Mouse (Mus musculus): ENCODE measurements around the gene Nr6a1. TPM values are rescaled to one million over a fixed set of nuclear protein-coding genes. Genes with fewer than 3 reads are reported as not detected.

Nr6a1 gene
- polyA plus RNA-seq, 1 experiment, result 1.8 TPM

- Histone ChIP-seq H3K79me2 (ENCODE audit: control insufficient read depth, insufficient read depth) (no peaks in the 10 kb centered on the region), H3K27me3 (ENCODE audit: control insufficient read depth, insufficient read depth, insufficient read length) (no peaks in the 10 kb centered on the region), H3K4me2 (ENCODE audit: low read depth) (no peak overlapping the region), H3K4me3 (no peak overlapping the region), H3K36me3 (ENCODE audit: control insufficient read depth, insufficient read depth) (no peaks in the 10 kb centered on the region), H3ac (ENCODE audit: control insufficient read depth, insufficient read length) (no peak overlapping the region)
- no peak for TF ChIP-seq SRF (IDR thresholded peaks at IDR 0.05; ENCODE audit: control insufficient read depth, insufficient read length, low read depth)
These were observed 110.0 kb downstream of the Nr6a1 start for GRCm38 (mm10) chr2:38817487-38817886.

- no peaks in the 10 kb centered on the region for H3K27me3 ChIP-seq (ENCODE audit: control insufficient read depth, insufficient read depth, insufficient read length)
- TF ChIP-seq MAX (IDR thresholded peaks at IDR 0.05; ENCODE audit: low read depth) (no peak), POLR2AphosphoS2 (IDR thresholded peaks at IDR 0.05; ENCODE audit: insufficient read length, low read depth) (no peak), TCF12 (IDR thresholded peaks at IDR 0.05; ENCODE audit: insufficient read depth, poor library complexity, severe bottlenecking) (no peak), SRF (IDR thresholded peaks at IDR 0.05; ENCODE audit: control insufficient read depth, insufficient read length, low read depth) (no peak), MYOG (IDR thresholded peaks at IDR 0.05; ENCODE audit: control insufficient read depth in 1 of 3, insufficient read depth in 1 of 3, insufficient read length in 2 of 3, low read depth in 2 of 3) (no peak), REST (IDR thresholded peaks at IDR 0.05; ENCODE audit: insufficient read depth, insufficient read length) (no peak)
- H3K36me3 ChIP-seq (ENCODE audit: control insufficient read depth, insufficient read depth), result no peaks in the 10 kb centered on the region
- no peak overlapping the region for H3ac ChIP-seq (ENCODE audit: control insufficient read depth, insufficient read length)
- H3K79me2 ChIP-seq (ENCODE audit: control insufficient read depth, insufficient read depth), result no peaks in the 10 kb centered on the region
- H3K4me3 ChIP-seq, result no peak overlapping the region
- H3K4me2 ChIP-seq (ENCODE audit: low read depth), result peak overlapping the region; percentile 66
These were observed 130.3 kb downstream of the Nr6a1 start for GRCm38 (mm10) chr2:38797087-38797624.

- no peaks in the 10 kb centered on the region for H3K36me3 ChIP-seq (ENCODE audit: control insufficient read depth, insufficient read depth)
- no peak overlapping the region for H3ac ChIP-seq (ENCODE audit: control insufficient read depth, insufficient read length)
- no peak overlapping the region for H3K4me3 ChIP-seq
- no peaks in the 10 kb centered on the region for H3K27me3 ChIP-seq (ENCODE audit: control insufficient read depth, insufficient read depth, insufficient read length)
- peak; percentile 51 for TF ChIP-seq MAX (IDR thresholded peaks at IDR 0.05; ENCODE audit: low read depth)
- TF ChIP-seq CEBPB (IDR thresholded peaks at IDR 0.05; ENCODE audit: insufficient read depth, poor library complexity, severe bottlenecking), result peak; percentile 78
- no peak for TF ChIP-seq MYOG (IDR thresholded peaks at IDR 0.05; ENCODE audit: control insufficient read depth in 1 of 3, insufficient read depth in 1 of 3, insufficient read length in 2 of 3, low read depth in 2 of 3)
- H3K79me2 ChIP-seq (ENCODE audit: control insufficient read depth, insufficient read depth), result no peaks in the 10 kb centered on the region
- no peak overlapping the region for H3K4me2 ChIP-seq (ENCODE audit: low read depth)
These were observed 140.2 kb downstream of the Nr6a1 start for GRCm38 (mm10) chr2:38787338-38787737.

GRCm38 (mm10) chr2:38786216-38786960 is 141.1 kb downstream of the Nr6a1 start:
- H3ac ChIP-seq (ENCODE audit: control insufficient read depth, insufficient read length), result no peak overlapping the region
- TF ChIP-seq REST (IDR thresholded peaks at IDR 0.05; ENCODE audit: insufficient read depth, insufficient read length) (no peak), E2F4 (IDR thresholded peaks at IDR 0.05; ENCODE audit: insufficient read depth) (no peak), TCF3 (IDR thresholded peaks at IDR 0.05; ENCODE audit: insufficient read length, low read depth) (no peak), CEBPB (IDR thresholded peaks at IDR 0.05; ENCODE audit: insufficient read depth, poor library complexity, severe bottlenecking) (no peak), SRF (IDR thresholded peaks at IDR 0.05; ENCODE audit: control insufficient read depth, insufficient read length, low read depth) (no peak), POLR2A (IDR thresholded peaks at IDR 0.05; ENCODE audit: insufficient read length, low read depth) (no peak), MYOD1 (IDR thresholded peaks at IDR 0.05; ENCODE audit: control insufficient read depth in 1 of 3, insufficient read length in 2 of 3, low read depth in 2 of 3) (no peak)
- H3K27me3 ChIP-seq (ENCODE audit: control insufficient read depth, insufficient read depth, insufficient read length), result no peaks in the 10 kb centered on the region
- H3K4me3 ChIP-seq, result no peak overlapping the region
- no peak overlapping the region for H3K4me2 ChIP-seq (ENCODE audit: low read depth)
- no peaks in the 10 kb centered on the region for H3K79me2 ChIP-seq (ENCODE audit: control insufficient read depth, insufficient read depth)
- H3K36me3 ChIP-seq (ENCODE audit: control insufficient read depth, insufficient read depth), result no peaks in the 10 kb centered on the region

- no peak for TF ChIP-seq E2F4 (IDR thresholded peaks at IDR 0.05; ENCODE audit: insufficient read depth)
- no peak for TF ChIP-seq SRF (IDR thresholded peaks at IDR 0.05; ENCODE audit: control insufficient read depth, insufficient read length, low read depth)
- TF ChIP-seq MYOG (IDR thresholded peaks at IDR 0.05; ENCODE audit: control insufficient read depth in 1 of 3, insufficient read depth in 1 of 3, insufficient read length in 2 of 3, low read depth in 2 of 3), result no peak
- no peak for TF ChIP-seq USF1 (IDR thresholded peaks at IDR 0.05; ENCODE audit: low read depth)
- no peak overlapping the region for H3K4me2 ChIP-seq (ENCODE audit: low read depth)
- no peaks in the 10 kb centered on the region for H3K79me2 ChIP-seq (ENCODE audit: control insufficient read depth, insufficient read depth)
- H3K4me3 ChIP-seq, result no peak overlapping the region
- H3K36me3 ChIP-seq (ENCODE audit: control insufficient read depth, insufficient read depth), result no peaks in the 10 kb centered on the region
- H3ac ChIP-seq (ENCODE audit: control insufficient read depth, insufficient read length), result no peak overlapping the region
- H3K27me3 ChIP-seq (ENCODE audit: control insufficient read depth, insufficient read depth, insufficient read length), result no peaks in the 10 kb centered on the region
These were observed 142.4 kb downstream of the Nr6a1 start for GRCm38 (mm10) chr2:38785113-38785512.

GRCm38 (mm10) chr2:38784396-38784795 is 143.1 kb downstream of the Nr6a1 start:
- no peak overlapping the region for H3ac ChIP-seq (ENCODE audit: control insufficient read depth, insufficient read length)

More at GRCm38 (mm10) chr2:38784396-38784795, 143.1 kb downstream of the Nr6a1 start:
- TF ChIP-seq REST (IDR thresholded peaks at IDR 0.05; ENCODE audit: insufficient read depth, insufficient read length) (no peak), POLR2AphosphoS2 (IDR thresholded peaks at IDR 0.05; ENCODE audit: insufficient read length, low read depth) (no peak), MAX (IDR thresholded peaks at IDR 0.05; ENCODE audit: low read depth) (no peak), CEBPB (IDR thresholded peaks at IDR 0.05; ENCODE audit: insufficient read depth, poor library complexity, severe bottlenecking) (no peak), MYOD1 (IDR thresholded peaks at IDR 0.05; ENCODE audit: control insufficient read depth in 1 of 3, insufficient read length in 2 of 3, low read depth in 2 of 3) (no peak), E2F4 (IDR thresholded peaks at IDR 0.05; ENCODE audit: insufficient read depth) (no peak), TCF12 (IDR thresholded peaks at IDR 0.05; ENCODE audit: insufficient read depth, poor library complexity, severe bottlenecking) (no peak), USF1 (IDR thresholded peaks at IDR 0.05; ENCODE audit: low read depth) (no peak), SRF (IDR thresholded peaks at IDR 0.05; ENCODE audit: control insufficient read depth, insufficient read length, low read depth) (no peak), POLR2A (IDR thresholded peaks at IDR 0.05; ENCODE audit: insufficient read length, low read depth) (no peak), TCF3 (IDR thresholded peaks at IDR 0.05; ENCODE audit: insufficient read length, low read depth) (no peak)
- H3K36me3 ChIP-seq (ENCODE audit: control insufficient read depth, insufficient read depth), result no peaks in the 10 kb centered on the region
- no peaks in the 10 kb centered on the region for H3K27me3 ChIP-seq (ENCODE audit: control insufficient read depth, insufficient read depth, insufficient read length)
- no peaks in the 10 kb centered on the region for H3K79me2 ChIP-seq (ENCODE audit: control insufficient read depth, insufficient read depth)
- H3K4me2 ChIP-seq (ENCODE audit: low read depth), result no peak overlapping the region
- no peak overlapping the region for H3K4me3 ChIP-seq

Data from myocyte (in vitro differentiated cells).